Mouse (Mus musculus) frontal cortex, adult 2 months (tissue): ENCODE data around the gene Csmd2. TPM values are rescaled to one million over a fixed set of nuclear protein-coding genes. Genes with fewer than 3 reads are reported as not detected.
"Not testable (repeated sequence)": the region's sequence is repeated elsewhere in the genome, so short reads cannot be mapped to it uniquely, and the experiment has no call there.

Experiments
- DNase-seq, 2 experiments: peaks; one replicate each; pipeline ENCODE4 v3.0.0; 2022; ENCODE audit warnings: low spot score in 1 of 2; ENCODE audit errors: extremely low spot score in 1 of 2
- polyA plus RNA-seq: library from polyadenylated mRNA; depleted of rRNA; stranded (reverse); fragments of >200 nt; gene quantifications from 2 replicates; pipeline ENCODE4 v1.2.3, GENCODE M21; 2012

Gene Csmd2
- polyA plus RNA-seq, 1 experiment, result 35.6 TPM

- no peak for DNase-seq
Measured at GRCm38 (mm10) chr4:128445514-128446260, 458.0 kb downstream of the Csmd2 start.

- DNase-seq, result peak; percentile 57 to 73
Measured at GRCm38 (mm10) chr4:128448831-128449431, 461.3 kb downstream of the Csmd2 start.

- DNase-seq, result peak; percentile 50 to 62
Measured at GRCm38 (mm10) chr4:128450137-128450536, 462.5 kb downstream of the Csmd2 start.

DNA sequence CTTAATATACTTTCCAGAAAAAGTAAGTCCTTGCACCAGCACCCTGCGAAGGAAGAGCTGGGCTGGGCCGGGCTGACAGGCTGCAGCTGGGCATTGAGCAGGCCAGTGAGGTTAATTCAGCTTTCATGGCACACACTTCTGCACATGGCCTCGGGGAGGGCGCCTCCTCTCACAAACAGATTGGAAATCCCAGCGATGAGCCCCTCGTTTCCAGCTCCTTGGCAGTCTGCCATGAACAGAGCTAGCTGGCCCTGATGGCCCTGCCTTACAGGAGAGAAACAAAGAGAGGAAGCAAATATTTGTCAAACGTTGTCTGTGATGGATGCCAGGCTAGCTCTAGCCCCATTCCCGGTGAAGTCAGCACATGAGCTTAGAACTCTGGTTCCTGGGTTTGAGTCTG, 463.3 kb downstream of the Csmd2 start:
- DNase-seq, result peak in 1 of 2 experiments; percentile 34

- DNase-seq, result no peak
Measured at GRCm38 (mm10) chr4:128451383-128451794, 463.7 kb downstream of the Csmd2 start.

DNA sequence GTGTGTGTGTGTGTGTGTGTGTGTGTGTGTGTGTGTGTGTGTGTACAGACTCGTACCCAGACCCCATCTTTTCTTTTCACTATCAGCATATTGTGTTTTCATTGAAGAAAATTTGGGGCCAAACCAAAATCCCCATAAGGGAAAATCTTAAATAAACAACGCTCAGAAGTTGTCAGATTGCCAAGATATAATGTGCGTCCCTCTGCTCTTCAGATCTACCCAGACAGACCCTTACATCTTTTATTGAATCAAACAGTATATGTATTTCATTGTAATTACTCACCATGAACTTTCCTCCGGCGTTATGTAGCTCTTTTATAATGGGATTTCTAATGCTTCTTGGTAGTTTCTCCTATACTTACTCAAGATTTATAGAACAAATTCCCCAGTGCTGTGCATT, 479.1 kb downstream of the Csmd2 start:
- no peak for DNase-seq

- DNase-seq, result no peak
Measured at GRCm38 (mm10) chr4:128468040-128468439, 480.4 kb downstream of the Csmd2 start.

GRCm38 (mm10) chr4:128476249-128476648, 488.6 kb downstream of the Csmd2 start:
- DNase-seq, result peak in 1 of 2 experiments; percentile 35

GRCm38 (mm10) chr4:128483891-128484290, 496.2 kb downstream of the Csmd2 start:
- no peak for DNase-seq

DNA sequence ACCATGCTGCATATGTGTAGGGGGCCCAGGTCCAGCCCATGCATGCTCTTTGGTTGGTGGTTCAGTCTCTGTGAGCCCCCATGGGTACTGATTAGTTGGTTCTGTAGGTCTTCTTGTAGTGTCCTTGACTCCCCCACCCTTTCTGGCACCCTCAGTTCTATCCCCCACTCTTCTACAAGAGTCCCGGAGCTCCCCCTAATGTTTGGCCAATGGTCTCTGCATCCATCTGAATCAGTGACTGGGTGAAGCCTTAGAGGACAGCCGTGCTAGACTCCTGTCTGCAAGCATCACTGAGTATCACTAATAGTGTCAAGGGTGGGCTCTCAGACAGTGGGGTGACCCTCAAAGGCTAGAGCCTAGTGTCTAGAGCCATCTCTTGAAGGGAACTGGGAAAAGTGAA, 497.0 kb downstream of the Csmd2 start:
- DNase-seq, result no peak

GRCm38 (mm10) chr4:128489521-128490100, 502.0 kb downstream of the Csmd2 start:
- peak in 1 of 2 experiments; percentile 41 for DNase-seq

DNA sequence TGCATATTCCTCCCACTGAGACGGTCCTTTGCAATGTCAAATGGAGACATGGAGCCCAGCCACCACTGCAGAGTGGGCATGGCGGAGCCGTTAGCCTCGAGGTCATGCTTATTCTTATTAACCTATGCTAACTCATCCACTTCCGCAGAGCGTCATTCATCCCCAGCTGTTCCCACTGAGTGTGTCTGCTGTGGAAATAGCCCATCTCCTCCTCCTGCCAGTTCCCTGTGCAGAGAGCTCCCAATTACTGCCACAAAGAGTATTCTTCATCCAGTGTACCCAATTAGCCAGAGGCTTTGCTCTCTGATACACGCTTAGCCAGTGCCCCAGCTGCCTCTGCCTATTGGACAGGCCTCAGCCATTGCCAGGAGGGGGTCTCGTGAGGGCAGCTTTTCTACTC, 504.4 kb downstream of the Csmd2 start:
- DNase-seq, result peak in 1 of 2 experiments; percentile 22

- no peak for DNase-seq
Measured at GRCm38 (mm10) chr4:128499980-128500379, 512.3 kb downstream of the Csmd2 start.

- DNase-seq, result no peak
Measured at GRCm38 (mm10) chr4:128506878-128507277, 519.2 kb downstream of the Csmd2 start.

DNA sequence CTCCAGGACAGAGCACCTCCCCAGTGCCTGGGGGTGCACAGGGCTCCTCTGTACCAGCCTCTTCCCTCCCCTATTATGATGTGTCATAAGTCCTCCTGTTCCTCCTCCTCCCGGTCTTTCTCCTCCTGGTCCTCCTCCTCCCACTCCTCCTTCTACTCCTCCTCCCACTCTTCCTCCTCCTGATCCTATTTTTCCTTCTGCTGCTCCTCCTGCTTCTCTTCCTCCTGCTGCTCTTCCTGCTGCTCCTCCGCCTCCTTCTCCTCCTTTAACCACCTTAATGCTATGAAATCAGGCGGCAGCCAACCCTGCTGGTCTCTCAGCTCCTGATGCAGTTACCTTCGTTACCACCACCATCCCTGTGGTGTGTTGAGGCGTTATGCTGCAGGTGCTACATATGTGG, 522.2 kb downstream of the Csmd2 start:
- peak in 1 of 2 experiments; percentile 52 for DNase-seq

GRCm38 (mm10) chr4:128514496-128514895, 526.8 kb downstream of the Csmd2 start:
- DNase-seq, result no peak

DNA sequence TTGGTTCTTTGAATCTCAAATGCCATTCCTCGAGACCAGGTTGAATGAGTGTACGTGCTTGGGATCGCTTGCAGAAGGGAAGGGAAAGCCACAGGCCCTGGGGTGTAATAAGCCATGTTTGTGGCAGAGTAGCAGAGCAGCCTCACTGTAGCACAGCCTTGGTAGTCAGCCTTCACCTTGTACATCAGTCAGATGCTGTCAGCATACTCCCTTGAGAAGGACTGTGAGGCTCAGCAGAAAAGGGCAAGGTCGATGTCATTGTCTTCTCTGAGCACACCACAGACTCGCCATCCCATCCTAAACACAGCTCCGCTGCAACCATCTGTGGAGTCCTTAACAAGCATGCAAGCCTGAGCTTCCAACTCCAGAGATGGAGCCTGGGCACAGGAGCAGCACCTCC, 533.6 kb downstream of the Csmd2 start:
- DNase-seq, result no peak

GRCm38 (mm10) chr4:128543378-128543777, 555.7 kb downstream of the Csmd2 start:
- DNase-seq, result peak in 1 of 2 experiments; percentile 41

GRCm38 (mm10) chr4:128543956-128544486, 556.4 kb downstream of the Csmd2 start:
- DNase-seq, result not testable (repeated sequence)

- DNase-seq, result no peak
Measured at GRCm38 (mm10) chr4:128550756-128551155, 563.1 kb downstream of the Csmd2 start.

GRCm38 (mm10) chr4:128554198-128554597, 566.5 kb downstream of the Csmd2 start:
- no peak for DNase-seq
